Mouse (Mus musculus) embryonic stem cell, embryonic (primary cell): Measurements from ENCODE around the gene Mup2.
"Not testable (repeated sequence)": the region's sequence is repeated elsewhere in the genome, so short reads cannot be mapped to it uniquely, and the experiment has no call there.

ENCODE experiments used
- CTCF ChIA-PET, 4 experiments: fragments of 300-600 bp in 2 of 4; fragments of 350-600 bp in 2 of 4; sonication (Branson Sonifier 250); formaldehyde crosslinking; loops; one replicate each; lab custom pipeline; 2022; ENCODE audit warnings: inconsistent platforms in 2 of 4; lab: Charles Lee
- POLR2A ChIA-PET, 4 experiments: fragments of 300-600 bp in 2 of 4; fragments of 350-600 bp in 2 of 4; sonication (Branson Sonifier 250); formaldehyde crosslinking; loops; one replicate each; lab custom pipeline; 2022; ENCODE audit warnings: antibody characterized with exemption in 4 of 4, inconsistent platforms in 1 of 4; lab: Charles Lee

The Mup2 gene

DNA sequence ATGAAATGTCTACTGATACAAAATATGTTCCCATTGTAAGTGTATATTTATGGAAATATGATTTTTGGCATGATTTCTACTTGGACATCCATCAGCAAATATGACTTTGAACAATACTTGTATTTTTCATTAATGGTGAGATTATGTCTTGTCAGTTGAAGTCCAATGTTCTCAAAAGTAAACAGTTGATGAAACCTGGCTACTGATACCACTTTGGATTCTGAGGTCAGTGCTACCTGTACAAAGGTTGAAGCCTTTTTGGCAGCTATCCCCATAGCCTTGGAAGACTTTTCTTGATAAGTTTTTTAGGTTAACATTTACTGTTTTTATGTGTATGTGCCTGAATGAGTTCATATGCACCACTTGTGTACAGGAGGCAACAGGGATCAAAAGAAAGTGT is at the start of gene Mup2:
TSS of gene Mup2 (minus strand) at position 101 of the 400 bp plus-strand sequence.
- POLR2A ChIA-PET, CTCF ChIA-PET: not testable (repeated sequence)
